Mouse (Mus musculus): ENCODE measurements around the gene Sec24a.

DNA sequence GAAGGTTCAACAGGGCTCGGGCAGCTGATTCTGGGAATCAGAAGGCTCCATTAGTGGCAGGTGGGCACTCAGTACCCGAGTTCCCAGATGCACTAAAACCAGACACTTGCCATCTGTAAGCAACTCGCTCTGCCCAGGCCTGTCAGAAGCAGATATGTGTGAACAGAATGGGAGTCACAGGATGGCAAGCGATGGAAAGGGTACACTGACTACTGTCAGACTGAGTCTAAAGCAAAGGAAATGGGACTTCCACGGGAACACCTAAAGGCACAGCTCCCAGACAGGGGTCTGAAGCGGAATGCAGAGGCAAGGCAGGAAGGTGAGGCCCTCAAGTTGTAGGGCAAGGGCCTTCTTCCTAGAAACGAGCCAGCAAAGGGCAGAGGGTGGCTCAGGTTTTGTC, 117.2 kb downstream of the Sec24a start:
- TF ChIP-seq POLR2A (IDR thresholded peaks at IDR 0.05; ENCODE audit: borderline replicate concordance, insufficient read depth, low read length) (no peak), CTCF (IDR thresholded peaks at IDR 0.05; ENCODE audit: borderline replicate concordance, insufficient read depth, low read depth, low read length) (no peak)
